Mouse (Mus musculus) C2C12 (cell line): ENCODE data around the gene Rnf5.

Source experiments
- CEBPB ChIP-seq: IDR thresholded peaks from one replicate; pipeline ENCODE4 v1.6.1; 2011; ENCODE audit warnings: low read depth, mild to moderate bottlenecking, control low read depth, moderate library complexity
- CTCF ChIP-seq: IDR thresholded peaks from one replicate; pipeline ENCODE4 v1.5.1; 2011; ENCODE audit not compliant: control insufficient read depth, insufficient read depth, insufficient read length
- FOSL1 ChIP-seq: IDR thresholded peaks from one replicate; pipeline ENCODE4 v1.8.0; 2011; ENCODE audit warnings: mild to moderate bottlenecking, low read length; ENCODE audit not compliant: poor library complexity, insufficient read depth, severe bottlenecking
- MAX ChIP-seq: IDR thresholded peaks from one replicate; pipeline ENCODE4 v1.6.1; 2011; ENCODE audit warnings: mild to moderate bottlenecking, control low read depth
- MYOD1 ChIP-seq: IDR thresholded peaks from one replicate; pipeline ENCODE4 v1.6.1; 2011; ENCODE audit warnings: low read depth; ENCODE audit not compliant: control insufficient read depth, insufficient read length
- USF1 ChIP-seq: IDR thresholded peaks from one replicate; pipeline ENCODE4 v1.6.1; 2011; ENCODE audit warnings: low read depth, mild to moderate bottlenecking, control low read depth, moderate library complexity

- no peak for TF ChIP-seq USF1
- no peak for TF ChIP-seq CTCF
- no peak for TF ChIP-seq MAX
- TF ChIP-seq FOSL1 = no peak
- TF ChIP-seq MYOD1 = no peak
- no peak for TF ChIP-seq CEBPB
Measured at GRCm38 (mm10) chr17:34601796-34602195, 1.7 kb downstream of the Rnf5 start.
